Mouse (Mus musculus) midbrain, embryonic 14.5 days (tissue): ENCODE results near the gene Cers5. TPM values are rescaled to one million over a fixed set of nuclear protein-coding genes. Genes with fewer than 3 reads are reported as not detected.

Source experiments
- ATAC-seq: fragments of 200-750 bp; cut with Nextera tagmentation; 2 replicates; pipeline ENCODE4 v1.8.0; 2017; ENCODE audit warnings: moderate number of reproducible peaks, moderate library complexity; ENCODE audit not compliant: low FRiP score, low TSS enrichment
- DNase-seq: peaks from one replicate; pipeline ENCODE4 v3.0.0-alpha.2; 2015
- H3K27ac ChIP-seq: fragments of 300-500 bp; sonication (generic); replicated peaks from 2 replicates; pipeline ENCODE4 v1.5.1; 2014; ENCODE audit warnings: mild to moderate bottlenecking, low read depth, low read length, moderate library complexity
- H3K27me3 ChIP-seq: fragments of 300-500 bp; sonication (generic); 2 replicates; pipeline ENCODE4 v1.6.1; 2014; ENCODE audit warnings: low read length, control low read depth, mixed read lengths; ENCODE audit not compliant: control insufficient read depth, insufficient read depth
- H3K36me3 ChIP-seq: fragments of 300-500 bp; sonication (generic); 2 replicates; pipeline ENCODE4 v1.6.1; 2014; ENCODE audit warnings: low read length, control low read depth; ENCODE audit not compliant: control insufficient read depth, insufficient read depth
- H3K4me1 ChIP-seq: fragments of 300-500 bp; sonication (generic); 2 replicates; pipeline ENCODE4 v1.6.1; 2014; ENCODE audit warnings: mild to moderate bottlenecking, antibody characterized with exemption, low read length, control low read depth; ENCODE audit not compliant: control insufficient read depth, insufficient read depth
- H3K4me2 ChIP-seq: fragments of 300-500 bp; sonication (generic); 2 replicates; pipeline ENCODE4 v1.6.1; 2014; ENCODE audit warnings: mild to moderate bottlenecking, low read length, moderate library complexity
- H3K4me3 ChIP-seq: fragments of 300-500 bp; sonication (generic); replicated peaks from 2 replicates; pipeline ENCODE4 v1.5.1; 2014; ENCODE audit warnings: low read depth, low read length
- H3K9ac ChIP-seq: fragments of 300-500 bp; sonication (generic); replicated peaks from 2 replicates; pipeline ENCODE4 v1.6.1; 2014; ENCODE audit warnings: mild to moderate bottlenecking, low read length, moderate library complexity
- H3K9me3 ChIP-seq: fragments of 300-500 bp; sonication (generic); 2 replicates; pipeline ENCODE4 v1.6.1; 2016; ENCODE audit warnings: low read length, control low read depth, mixed read lengths; ENCODE audit not compliant: control insufficient read depth
- WGBS: fragments of 180-500 bp; shearing (Covaris S2); extraction: QIAGEN DNeasy Blood & Tissue Kit; methylation state at CpG from one replicate; pipeline ENCODE4 v1.1.7; 2014; 5-methylcytosine and 5-hydroxymethylcytosine counted together
- polyA plus RNA-seq: library from polyadenylated mRNA; unstranded; fragments of >200 nt; fragmentation: Nextera tagmentation; extraction: Ambion mirVana; gene quantifications from 2 replicates; pipeline ENCODE4 v1.2.1, GENCODE M21; 2014

The Cers5 gene
- polyA plus RNA-seq, 1 experiment from 2014 or later = 70.9 TPM

DNA sequence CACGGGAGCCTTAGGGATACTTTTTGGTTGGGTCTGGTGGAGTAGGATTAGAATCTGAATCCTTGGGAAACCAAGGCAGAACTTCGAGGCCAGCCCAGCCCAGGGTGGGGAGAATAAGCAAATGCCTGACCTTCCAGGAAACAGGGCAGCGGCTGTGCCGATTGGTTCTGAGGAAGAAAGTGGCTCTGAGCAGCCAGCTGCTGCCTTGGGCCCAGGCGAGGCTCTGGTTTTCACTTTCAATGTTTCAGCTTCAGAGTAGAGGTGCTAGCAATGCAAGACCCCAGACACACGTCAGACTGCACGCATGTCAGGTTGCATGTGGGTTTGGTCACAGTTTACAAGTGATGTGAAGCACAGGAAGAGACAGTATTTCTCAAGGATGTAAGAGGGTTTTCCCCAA lies 39.4 kb upstream of the Cers5 start:
- no peaks in the 10 kb centered on the region for H3K9me3 ChIP-seq
- H3K36me3 ChIP-seq = no peaks in the 10 kb centered on the region
- peaks cover 10% of the 10 kb centered on the region; the same call in 1 of the 2 replicates for H3K4me1 ChIP-seq
- no peak overlapping the region for H3K9ac ChIP-seq
- no peak overlapping the region for H3K27ac ChIP-seq
- DNase-seq (no peak), ATAC-seq (no peak)
- H3K4me2 ChIP-seq = no peak overlapping the region
- H3K27me3 ChIP-seq = no peaks in the 10 kb centered on the region
- H3K4me3 ChIP-seq = no peak overlapping the region
- 78% methylated on average over 7 of the region's 7 CpGs for WGBS

- Histone ChIP-seq H3K4me2 (peak overlapping the region; percentile 20), H3K4me3 (no peak overlapping the region), H3K27ac (peak overlapping the region; percentile 52), H3K36me3 (no peaks in the 10 kb centered on the region), H3K9ac (peak overlapping the region; percentile 13; the same call in 1 of the 2 replicates), H3K9me3 (no peaks in the 10 kb centered on the region), H3K4me1 (peaks cover 15% of the 10 kb centered on the region; the same call in 1 of the 2 replicates), H3K27me3 (no peaks in the 10 kb centered on the region)
- WGBS = 20% methylated on average over 21 of the region's 21 CpGs
- peak; percentile 66; the same call in 1 of the 2 replicates for ATAC-seq
- DNase-seq = peak; percentile 84
These were observed 35.4 kb upstream of the Cers5 start for GRCm38 (mm10) chr15:99807776-99808735.

GRCm38 (mm10) chr15:99806171-99806570 lies 33.5 kb upstream of the Cers5 start:
- H3K9ac ChIP-seq = no peak overlapping the region
- no peaks in the 10 kb centered on the region for H3K9me3 ChIP-seq
- DNase-seq = no peak
- ATAC-seq = no peak
- no peaks in the 10 kb centered on the region for H3K27me3 ChIP-seq
- H3K4me1 ChIP-seq = peaks cover 15% of the 10 kb centered on the region; the same call in 1 of the 2 replicates
- no peaks in the 10 kb centered on the region for H3K36me3 ChIP-seq
- H3K4me2 ChIP-seq = no peak overlapping the region
- no peak overlapping the region for H3K4me3 ChIP-seq
- WGBS = 19% methylated on average over 7 of the region's 7 CpGs
- H3K27ac ChIP-seq = no peak overlapping the region

DNA sequence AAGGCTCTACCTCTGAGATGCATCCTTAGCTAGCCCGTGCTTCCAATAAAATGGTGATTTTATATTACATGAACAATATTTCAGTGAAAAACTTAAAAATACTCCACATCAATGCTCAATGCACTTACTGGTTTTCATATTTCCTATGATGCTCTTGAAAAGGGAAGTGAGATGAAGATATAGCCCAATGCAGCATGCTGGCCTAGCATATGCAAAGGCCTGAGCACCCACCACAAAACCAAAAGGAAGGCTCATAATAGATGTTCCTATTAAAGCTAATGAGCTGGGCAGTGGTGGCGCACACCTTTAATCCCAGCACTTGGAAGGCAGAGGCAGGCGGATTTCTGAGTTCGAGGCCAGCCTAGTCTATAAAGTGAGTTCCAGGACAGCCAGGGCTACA lies 33.0 kb upstream of the Cers5 start:
- no peak for ATAC-seq
- H3K4me2 ChIP-seq = no peak overlapping the region
- WGBS = 93% methylated on average over 4 of the region's 4 CpGs
- no peak overlapping the region for H3K9ac ChIP-seq
- no peaks in the 10 kb centered on the region for H3K27me3 ChIP-seq
- no peaks in the 10 kb centered on the region for H3K36me3 ChIP-seq
- no peak for DNase-seq
- H3K4me1 ChIP-seq = peaks cover 15% of the 10 kb centered on the region; the same call in 1 of the 2 replicates
- H3K4me3 ChIP-seq = no peak overlapping the region
- no peak overlapping the region for H3K27ac ChIP-seq
- no peaks in the 10 kb centered on the region for H3K9me3 ChIP-seq

GRCm38 (mm10) chr15:99803186-99803644 lies 30.5 kb upstream of the Cers5 start:
- no peaks in the 10 kb centered on the region for H3K36me3 ChIP-seq
- H3K27ac ChIP-seq = no peak overlapping the region
- H3K4me3 ChIP-seq = no peak overlapping the region
- H3K9ac ChIP-seq = no peak overlapping the region
- no peaks in the 10 kb centered on the region for H3K27me3 ChIP-seq
- ATAC-seq = no peak
- no peak overlapping the region for H3K4me2 ChIP-seq
- WGBS = 40% methylated on average over 6 of the region's 6 CpGs
- H3K4me1 ChIP-seq = peaks cover 12% of the 10 kb centered on the region; the same call in 1 of the 2 replicates
- DNase-seq = no peak
- no peaks in the 10 kb centered on the region for H3K9me3 ChIP-seq

- H3K9me3 ChIP-seq = no peaks in the 10 kb centered on the region
- DNase-seq = no peak
- H3K36me3 ChIP-seq = no peaks in the 10 kb centered on the region
- no peak for ATAC-seq
- H3K4me1 ChIP-seq = 0 out of 2 replicates have a peak, but pooled peaks cover 5% of the 10 kb centered on the region
- WGBS = 65% methylated on average over 24 of the region's 24 CpGs
- no peak overlapping the region for H3K9ac ChIP-seq
- H3K27me3 ChIP-seq = no peaks in the 10 kb centered on the region
- H3K4me2 ChIP-seq = no peak overlapping the region
- no peak overlapping the region for H3K27ac ChIP-seq
- H3K4me3 ChIP-seq = no peak overlapping the region
These were observed 29.3 kb upstream of the Cers5 start for GRCm38 (mm10) chr15:99801885-99802572.

- H3K36me3 ChIP-seq = no peaks in the 10 kb centered on the region
- no peak overlapping the region for H3K9ac ChIP-seq
- H3K27me3 ChIP-seq = no peaks in the 10 kb centered on the region
- 87% methylated on average over 6 of the region's 6 CpGs for WGBS
- no peak overlapping the region for H3K4me2 ChIP-seq
- ATAC-seq (no peak), DNase-seq (no peak)
- H3K4me1 ChIP-seq = no peaks in the 10 kb centered on the region
- H3K4me3 ChIP-seq = no peak overlapping the region
- H3K27ac ChIP-seq = no peak overlapping the region
- H3K9me3 ChIP-seq = no peaks in the 10 kb centered on the region
These were observed 27.0 kb upstream of the Cers5 start for GRCm38 (mm10) chr15:99799706-99800105.

GRCm38 (mm10) chr15:99797898-99798297 lies 25.2 kb upstream of the Cers5 start:
- no peak for ATAC-seq
- Histone ChIP-seq H3K4me1 (no peaks in the 10 kb centered on the region), H3K27ac (no peak overlapping the region)

More at GRCm38 (mm10) chr15:99797898-99798297, 25.2 kb upstream of the Cers5 start:
- no peak for DNase-seq
- Histone ChIP-seq H3K4me2 (no peak overlapping the region), H3K9me3 (no peaks in the 10 kb centered on the region), H3K4me3 (no peak overlapping the region), H3K36me3 (peaks cover 3% of the 10 kb centered on the region; the same call in 1 of the 2 replicates), H3K27me3 (no peaks in the 10 kb centered on the region), H3K9ac (no peak overlapping the region)
- 89% methylated on average over 5 of the region's 5 CpGs for WGBS
